Mouse (Mus musculus) cortical plate, adult 2 months (tissue): ENCODE results near the gene 1700017N19Rik.

Experiments
- CTCF ChIP-seq: fragments of 200-500 bp; IDR thresholded peaks from 2 replicates; pipeline ENCODE4 v1.5.1; 2011; ENCODE audit warnings: mild to moderate bottlenecking, control low read depth, low read length; ENCODE audit not compliant: insufficient read depth; ENCODE audit errors: extremely low read depth
- POLR2A ChIP-seq: fragments of 200-500 bp; IDR thresholded peaks from 2 replicates; pipeline ENCODE4 v1.6.1; 2011; ENCODE audit warnings: mild to moderate bottlenecking, low read length, control low read depth; ENCODE audit not compliant: insufficient read depth; ENCODE audit errors: extremely low read depth

- no peak for TF ChIP-seq CTCF
- no peak for TF ChIP-seq POLR2A
These were observed 26.2 kb upstream of the 1700017N19Rik start for GRCm38 (mm10) chr10:100564112-100564511.
